Mouse (Mus musculus) heart, embryonic 12.5 days (tissue): Measurements from ENCODE around the gene Synm. TPM values are rescaled to one million over a fixed set of nuclear protein-coding genes. Genes with fewer than 3 reads are reported as not detected.
A peak's percentile ranks its signal among the peaks of the same experiment; 100 is the strongest.

Experiments
- ATAC-seq: fragments of 200-750 bp; cut with Nextera tagmentation; 2 replicates; pipeline ENCODE4 v1.8.0; 2017; ENCODE audit warnings: moderate TSS enrichment, moderate library complexity; ENCODE audit not compliant: insufficient number of reproducible peaks, low FRiP score
- H3K27ac ChIP-seq: fragments of 300-500 bp; sonication (generic); 2 replicates; pipeline ENCODE4 v1.5.1; 2016; ENCODE audit warnings: mild to moderate bottlenecking, moderate library complexity; ENCODE audit not compliant: poor library complexity, severe bottlenecking
- H3K27me3 ChIP-seq: fragments of 300-500 bp; sonication (generic); replicated peaks from 2 replicates; pipeline ENCODE4 v1.6.1; 2016; ENCODE audit warnings: mild to moderate bottlenecking, moderate library complexity
- H3K36me3 ChIP-seq: fragments of 300-500 bp; sonication (generic); 2 replicates; pipeline ENCODE4 v1.6.1; 2016; ENCODE audit warnings: mild to moderate bottlenecking, moderate library complexity
- H3K4me1 ChIP-seq: fragments of 300-500 bp; sonication (generic); replicated peaks from 2 replicates; pipeline ENCODE4 v1.6.1; 2016; ENCODE audit warnings: mild to moderate bottlenecking
- H3K4me2 ChIP-seq: fragments of 300-500 bp; sonication (generic); 2 replicates; pipeline ENCODE4 v1.6.1; 2016; ENCODE audit warnings: mild to moderate bottlenecking, moderate library complexity
- H3K4me3 ChIP-seq: fragments of 300-500 bp; sonication (generic); 2 replicates; pipeline ENCODE4 v1.5.1; 2016; ENCODE audit warnings: mild to moderate bottlenecking
- H3K9ac ChIP-seq: fragments of 300-500 bp; sonication (generic); 2 replicates; pipeline ENCODE4 v1.6.1; 2016; ENCODE audit warnings: mild to moderate bottlenecking, moderate library complexity
- H3K9me3 ChIP-seq: fragments of 300-500 bp; sonication (generic); replicated peaks from 2 replicates; pipeline ENCODE4 v1.6.1; 2016; ENCODE audit warnings: mild to moderate bottlenecking, moderate library complexity
- WGBS: fragments of 180-500 bp; shearing (Covaris S2); methylation state at CpG from one replicate; pipeline ENCODE4 v1.1.7; 2016; 5-methylcytosine and 5-hydroxymethylcytosine counted together
- microRNA-seq: library from miRNA; unstranded; fragments of <30 nt; microRNA quantifications from one replicate; pipeline ENCODE4, GENCODE M21; 2017
- polyA plus RNA-seq: library from polyadenylated mRNA; unstranded; fragments of >200 nt; fragmentation: Nextera tagmentation; extraction: Ambion mirVana; gene quantifications from 2 replicates; pipeline ENCODE4 v1.2.1, GENCODE M21; 2016

Gene Synm
- polyA plus RNA-seq, 1 experiment from 2014 or later: 6.6 TPM

- no peak overlapping the region for H3K27ac ChIP-seq
- H3K4me1 ChIP-seq: no peaks in the 10 kb centered on the region; the same call in 1 of the 2 replicates
- peak; percentile 48; the same call in 1 of the 2 replicates for ATAC-seq
- no peak overlapping the region for H3K4me2 ChIP-seq
- H3K4me3 ChIP-seq: no peak overlapping the region
- H3K27me3 ChIP-seq: no peaks in the 10 kb centered on the region
- peaks cover 38% of the 10 kb centered on the region for H3K36me3 ChIP-seq
- 64% methylated on average over 9 of the region's 9 CpGs for WGBS
- no peak overlapping the region for H3K9ac ChIP-seq
- peaks cover 3% of the 10 kb centered on the region; the same call in 1 of the 2 replicates for H3K9me3 ChIP-seq
Observed at GRCm38 (mm10) chr7:67681078-67681477, 78.5 kb downstream of the Synm start.

Small RNA genes within 50 kb of the gene (microRNA-seq; reads per million reads assigned to microRNA genes)
- not detected for gene Gm23844

Other genes with a start within 250 kb of the Synm start
- gene Lrrc28, start 114.5 kb downstream of the Synm start, polyA plus RNA-seq: 10.3 and 14.9 TPM in 2 replicates
- 19.2 and 20.6 TPM in 2 replicates for gene Ttc23, start 112.3 kb downstream of the Synm start, polyA plus RNA-seq
- gene Igf1r, start 193.1 kb upstream of the Synm start, polyA plus RNA-seq: 25.6 and 27.5 TPM in 2 replicates